Mouse (Mus musculus) midbrain, embryonic 11.5 days (tissue): ENCODE measurements around the gene Mettl6. TPM values are rescaled to one million over a fixed set of nuclear protein-coding genes. Genes with fewer than 3 reads are reported as not detected.

Experiments used
- ATAC-seq: fragments of 200-750 bp; cut with Nextera tagmentation; 2 replicates; pipeline ENCODE4 v1.8.0; 2017; ENCODE audit warnings: moderate TSS enrichment, moderate library complexity; ENCODE audit not compliant: low FRiP score
- DNase-seq: peaks from one replicate; pipeline ENCODE4 v3.0.0; 2015; ENCODE audit warnings: low spot score; ENCODE audit errors: missing footprints
- H3K27ac ChIP-seq: fragments of 300-500 bp; sonication (generic); 2 replicates; pipeline ENCODE4 v1.5.1; 2014; ENCODE audit warnings: low read depth, low read length
- H3K27me3 ChIP-seq: fragments of 300-500 bp; sonication (generic); 2 replicates; pipeline ENCODE4 v1.6.1; 2014; ENCODE audit warnings: mild to moderate bottlenecking, low read length, moderate library complexity, mixed read lengths; ENCODE audit not compliant: control insufficient read depth, insufficient read depth
- H3K36me3 ChIP-seq: fragments of 300-500 bp; sonication (generic); 2 replicates; pipeline ENCODE4 v1.6.1; 2014; ENCODE audit warnings: mild to moderate bottlenecking, low read length, moderate library complexity, mixed read lengths; ENCODE audit not compliant: control insufficient read depth, insufficient read depth
- H3K4me1 ChIP-seq: fragments of 300-500 bp; sonication (generic); 2 replicates; pipeline ENCODE4 v1.6.1; 2014; ENCODE audit warnings: low read length; ENCODE audit not compliant: control insufficient read depth, insufficient read depth
- H3K4me2 ChIP-seq: fragments of 300-500 bp; sonication (generic); 2 replicates; pipeline ENCODE4 v1.6.1; 2014; ENCODE audit warnings: mild to moderate bottlenecking, moderate library complexity
- H3K4me3 ChIP-seq: fragments of 300-500 bp; sonication (generic); 2 replicates; pipeline ENCODE4 v1.5.1; 2014; ENCODE audit warnings: low read depth, low read length
- H3K9ac ChIP-seq: fragments of 300-500 bp; sonication (generic); 2 replicates; pipeline ENCODE4 v1.6.1; 2014; ENCODE audit warnings: low read length
- H3K9me3 ChIP-seq: fragments of 300-500 bp; sonication (generic); 2 replicates; pipeline ENCODE4 v1.6.1; 2016; ENCODE audit warnings: low read length; ENCODE audit not compliant: control insufficient read depth
- WGBS: fragments of 180-500 bp; shearing (Covaris S2); extraction: QIAGEN DNeasy Blood & Tissue Kit; methylation state at CpG from one replicate; pipeline ENCODE4 v1.1.7; 2014; 5-methylcytosine and 5-hydroxymethylcytosine counted together
- polyA plus RNA-seq: library from polyadenylated mRNA; unstranded; fragments of >200 nt; fragmentation: Nextera tagmentation; extraction: Ambion mirVana; gene quantifications from 2 replicates; pipeline ENCODE4 v1.2.1, GENCODE M21; 2014

Mettl6 gene
- polyA plus RNA-seq: 83.4 and 93.2 TPM in 2 replicates

- peak within 1 kb of the TSS; percentile 79 for H3K27ac ChIP-seq
- H3K36me3 ChIP-seq: no peaks in the 10 kb centered on the region; the same call in 1 of the 2 replicates
- ATAC-seq (peak; percentile 94), DNase-seq (peak; percentile 97)
- peaks cover 21% of the 10 kb centered on the region for H3K4me1 ChIP-seq
- H3K9me3 ChIP-seq: no peaks in the 10 kb centered on the region
- H3K27me3 ChIP-seq: no peaks in the 10 kb centered on the region
- H3K4me2 ChIP-seq: peak within 1 kb of the TSS; percentile 94
- H3K9ac ChIP-seq: peak within 1 kb of the TSS; percentile 92
- under 1% methylated on average over 48 of the region's 49 CpGs for WGBS
- peak within 1 kb of the TSS; percentile 92 for H3K4me3 ChIP-seq
Observed at GRCm38 (mm10) chr14:31494975-31495455, at the start of gene Mettl6. Gene Mettl6, minus strand, starts transcription at chr14:31495040.

DNA sequence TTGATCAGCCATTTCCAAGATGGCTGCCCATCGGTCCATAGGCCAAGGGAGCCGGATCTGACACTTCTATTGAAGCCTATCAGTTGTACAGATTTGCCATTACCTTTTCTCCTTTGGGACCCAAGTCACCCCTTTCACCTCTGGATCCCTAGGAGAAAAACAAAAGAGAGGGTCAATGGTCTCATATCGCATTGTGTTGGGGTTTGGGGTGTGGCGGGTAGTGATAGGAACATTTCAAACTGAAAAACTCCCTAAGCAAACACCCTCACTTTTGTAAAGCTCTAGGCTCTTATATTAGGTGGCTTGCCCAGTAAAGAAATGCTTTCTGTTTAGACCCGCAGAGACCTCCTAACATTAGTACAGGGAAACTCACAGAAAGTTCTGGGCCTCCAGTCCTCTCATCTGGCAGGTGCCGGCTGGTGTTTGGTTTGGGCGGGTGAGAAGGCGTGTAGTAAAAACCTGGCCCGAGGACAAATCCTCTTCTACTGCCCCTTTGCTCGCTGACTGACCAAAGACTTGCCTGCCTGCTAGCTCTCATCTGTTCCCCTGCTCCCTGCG is 49.1 kb upstream of the Mettl6 start:
- DNase-seq (no peak), ATAC-seq (no peak)
- Histone ChIP-seq H3K36me3 (no peaks in the 10 kb centered on the region), H3K4me2 (no peak overlapping the region), H3K4me1 (no peaks in the 10 kb centered on the region), H3K27me3 (no peaks in the 10 kb centered on the region), H3K9me3 (no peaks in the 10 kb centered on the region), H3K4me3 (no peak overlapping the region), H3K9ac (no peak overlapping the region), H3K27ac (no peak overlapping the region)
- 82% methylated on average over 11 of the region's 11 CpGs for WGBS

DNA sequence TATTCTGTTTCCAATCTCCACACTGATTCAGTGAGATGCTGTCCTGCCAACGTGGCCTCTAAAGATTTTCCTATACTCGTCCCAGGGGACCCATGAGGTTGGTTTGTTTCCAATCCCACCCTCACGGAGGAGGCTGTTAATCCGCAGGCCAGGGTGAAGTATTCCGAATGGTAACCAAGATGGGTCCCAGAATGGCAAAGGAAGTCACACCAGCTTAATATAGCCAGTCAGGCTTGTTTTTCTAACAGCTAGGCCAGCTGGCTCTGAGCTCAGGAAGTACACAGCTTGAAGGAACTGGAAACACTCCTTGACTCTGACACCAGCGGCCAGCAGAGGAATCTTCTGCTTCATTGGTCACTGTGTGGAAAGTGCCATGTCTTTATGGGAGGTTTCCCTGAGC is 42.5 kb upstream of the Mettl6 start:
- H3K4me2 ChIP-seq: no peak overlapping the region
- no peaks in the 10 kb centered on the region for H3K27me3 ChIP-seq
- WGBS: 81% methylated on average over 6 of the region's 6 CpGs
- no peak overlapping the region for H3K27ac ChIP-seq
- ATAC-seq (no peak), DNase-seq (no peak)
- no peaks in the 10 kb centered on the region for H3K36me3 ChIP-seq
- no peaks in the 10 kb centered on the region for H3K4me1 ChIP-seq
- no peak overlapping the region for H3K4me3 ChIP-seq
- H3K9me3 ChIP-seq: no peaks in the 10 kb centered on the region
- no peak overlapping the region for H3K9ac ChIP-seq

GRCm38 (mm10) chr14:31532656-31533055 is 37.8 kb upstream of the Mettl6 start:
- Histone ChIP-seq H3K9me3 (no peaks in the 10 kb centered on the region), H3K9ac (no peak overlapping the region), H3K27ac (no peak overlapping the region), H3K4me1 (no peaks in the 10 kb centered on the region), H3K36me3 (no peaks in the 10 kb centered on the region), H3K4me3 (no peak overlapping the region), H3K4me2 (no peak overlapping the region), H3K27me3 (no peaks in the 10 kb centered on the region)
- DNase-seq (no peak), ATAC-seq (no peak)
- 68% methylated on average over 3 of the region's 3 CpGs for WGBS

DNA sequence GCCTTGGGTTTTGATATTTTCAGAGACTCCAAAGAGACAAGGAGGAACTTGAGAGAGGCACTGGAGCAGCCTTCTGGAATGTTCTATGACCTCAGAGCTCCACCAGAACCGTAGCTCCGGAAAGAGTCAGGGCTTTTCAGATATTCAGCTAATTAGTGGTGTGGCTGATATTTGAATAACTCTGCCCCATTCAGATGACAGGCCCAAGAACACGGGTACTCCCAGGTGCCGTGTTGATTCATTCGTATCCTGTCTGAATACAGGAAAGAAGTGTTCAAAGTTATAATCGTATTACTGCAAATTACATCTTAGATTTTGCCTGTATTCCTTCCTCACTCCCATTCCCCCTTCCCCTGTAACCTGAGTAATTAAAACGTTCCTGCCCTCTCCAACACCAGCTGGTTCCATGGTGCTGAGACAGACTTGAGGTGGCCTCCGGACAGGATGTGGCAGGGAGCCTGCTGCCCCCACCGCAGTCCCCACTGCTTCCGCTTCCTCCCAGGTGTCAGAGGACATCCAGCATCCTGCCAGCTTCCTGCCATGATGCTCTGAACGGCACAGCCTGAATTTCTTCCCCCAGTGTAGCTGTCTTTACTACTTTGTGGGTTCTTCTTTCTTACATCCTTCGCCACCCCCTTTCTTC is 36.8 kb upstream of the Mettl6 start:
- no peak overlapping the region for H3K4me2 ChIP-seq
- H3K27me3 ChIP-seq: no peaks in the 10 kb centered on the region
- no peak overlapping the region for H3K9ac ChIP-seq
- no peak overlapping the region for H3K27ac ChIP-seq
- WGBS: 74% methylated on average over 12 of the region's 12 CpGs
- ATAC-seq: no peak
- H3K9me3 ChIP-seq: no peaks in the 10 kb centered on the region
- H3K4me1 ChIP-seq: no peaks in the 10 kb centered on the region
- no peaks in the 10 kb centered on the region for H3K36me3 ChIP-seq
- H3K4me3 ChIP-seq: no peak overlapping the region
- no peak for DNase-seq

- Histone ChIP-seq H3K27ac (no peak overlapping the region), H3K4me3 (no peak overlapping the region)
- WGBS: 91% methylated on average over 4 of the region's 4 CpGs
Observed at GRCm38 (mm10) chr14:31530847-31531246, 36.0 kb upstream of the Mettl6 start.

DNA sequence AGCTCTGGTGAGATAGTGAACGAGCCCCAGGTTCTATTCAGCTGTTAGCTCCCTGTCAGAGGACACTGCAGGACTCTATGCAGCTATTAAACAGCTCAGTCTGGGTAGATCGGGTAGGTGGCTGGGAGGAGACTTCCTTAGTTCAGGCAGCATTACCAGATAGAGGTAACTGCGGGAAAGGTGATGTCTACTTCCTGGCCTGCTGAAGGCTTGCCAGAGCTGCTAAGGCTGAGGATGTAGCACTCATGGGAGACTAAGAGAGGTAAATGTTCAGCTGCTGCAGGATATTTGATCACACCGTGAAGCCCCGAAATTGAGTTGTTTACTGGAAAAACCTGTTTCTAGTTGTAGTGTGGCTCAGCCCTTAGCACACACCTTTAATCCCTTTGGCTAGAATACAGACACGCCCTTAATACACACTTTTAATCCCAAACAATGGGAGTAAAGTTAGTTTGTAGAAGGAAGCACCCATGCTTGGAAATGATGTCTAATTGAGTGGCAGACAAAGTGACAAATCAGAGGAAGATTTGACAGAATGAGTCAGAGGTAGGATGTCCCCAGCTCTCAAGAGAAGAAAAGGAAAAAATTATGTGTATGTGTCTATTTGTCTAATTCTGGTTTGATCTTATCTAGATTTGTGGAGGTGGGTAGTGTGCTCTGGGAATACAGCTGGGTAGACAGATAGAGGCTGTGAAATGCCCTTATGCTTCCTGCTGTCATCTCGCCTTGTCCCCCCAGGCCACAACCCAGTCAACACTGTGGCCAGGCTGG is 30.4 kb upstream of the Mettl6 start:
- Histone ChIP-seq H3K36me3 (no peaks in the 10 kb centered on the region), H3K9ac (no peak overlapping the region), H3K27me3 (no peaks in the 10 kb centered on the region), H3K4me2 (no peak overlapping the region), H3K4me3 (no peak overlapping the region), H3K4me1 (no peaks in the 10 kb centered on the region), H3K9me3 (no peaks in the 10 kb centered on the region), H3K27ac (no peak overlapping the region)
- ATAC-seq: no peak
- WGBS: 83% methylated on average over 7 of the region's 7 CpGs
- DNase-seq: no peak

More at GRCm38 (mm10) chr14:31530847-31531246, 36.0 kb upstream of the Mettl6 start:
- no peaks in the 10 kb centered on the region for H3K4me1 ChIP-seq
- DNase-seq (no peak), ATAC-seq (no peak)
- H3K36me3 ChIP-seq: no peaks in the 10 kb centered on the region
- H3K4me2 ChIP-seq: no peak overlapping the region
- H3K9ac ChIP-seq: no peak overlapping the region
- no peaks in the 10 kb centered on the region for H3K9me3 ChIP-seq
- H3K27me3 ChIP-seq: no peaks in the 10 kb centered on the region

- ATAC-seq (no peak), DNase-seq (no peak)
- Histone ChIP-seq H3K4me3 (no peak overlapping the region), H3K36me3 (no peaks in the 10 kb centered on the region), H3K4me2 (no peak overlapping the region), H3K27ac (no peak overlapping the region), H3K27me3 (no peaks in the 10 kb centered on the region), H3K4me1 (no peaks in the 10 kb centered on the region), H3K9me3 (no peaks in the 10 kb centered on the region), H3K9ac (no peak overlapping the region)
- WGBS: 85% methylated on average over 2 of the region's 2 CpGs
Observed at GRCm38 (mm10) chr14:31521318-31521717, 26.5 kb upstream of the Mettl6 start.

DNA sequence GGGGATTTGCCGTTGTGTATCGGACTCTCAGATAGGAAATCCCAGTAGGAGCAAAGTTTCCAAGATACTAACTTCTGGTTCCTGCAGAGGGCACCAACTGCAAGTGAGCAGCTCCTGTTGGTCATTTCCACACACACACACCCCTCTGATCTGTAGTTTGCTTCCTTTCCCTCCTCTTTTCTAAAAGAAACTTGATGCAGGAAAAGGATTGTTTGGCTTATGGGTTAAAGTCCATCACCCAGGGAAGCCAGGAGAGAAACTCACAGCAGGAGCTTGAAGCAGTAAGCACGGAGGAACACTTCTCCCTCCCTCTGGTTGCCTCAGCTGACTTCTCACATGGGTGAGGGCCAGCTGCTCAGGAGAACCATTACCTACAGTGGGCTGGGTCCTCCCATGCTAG is 24.3 kb upstream of the Mettl6 start:
- WGBS: 52% methylated on average over 3 of the region's 3 CpGs
- no peaks in the 10 kb centered on the region for H3K4me1 ChIP-seq
- H3K9me3 ChIP-seq: no peaks in the 10 kb centered on the region; the same call in 1 of the 2 replicates
- no peak overlapping the region for H3K4me2 ChIP-seq
- H3K9ac ChIP-seq: no peak overlapping the region
- ATAC-seq (no peak), DNase-seq (no peak)
- no peak overlapping the region for H3K4me3 ChIP-seq
- no peak overlapping the region for H3K27ac ChIP-seq
- no peaks in the 10 kb centered on the region for H3K36me3 ChIP-seq
- H3K27me3 ChIP-seq: no peaks in the 10 kb centered on the region
